In the genomic region with DNA sequence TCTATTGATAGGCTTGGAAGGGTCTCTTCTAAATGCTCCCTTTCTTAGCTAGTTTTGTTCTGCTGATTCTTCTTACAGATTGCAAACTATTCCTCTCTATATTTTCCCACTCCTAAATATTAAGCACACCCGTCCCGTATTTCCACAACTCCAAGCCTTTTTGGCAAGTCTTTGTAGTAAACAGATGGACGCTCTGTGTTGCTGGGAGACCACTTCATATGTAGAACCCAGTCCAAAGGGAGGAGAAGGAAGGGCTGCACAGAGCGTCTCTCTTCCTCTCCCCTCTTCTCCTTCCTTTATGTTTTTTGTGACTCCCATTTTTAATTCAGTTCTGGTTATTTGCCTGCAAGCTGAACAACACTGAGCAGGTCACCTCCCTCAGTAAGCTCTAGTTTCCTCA, we compare ENCODE assay signal across 20 mouse cellular contexts. TPM values are rescaled to one million over a fixed set of nuclear protein-coding genes. Genes with fewer than 3 reads are reported as not detected.
DNase-seq lines count a peak whose midpoint lies in the region; ATAC-seq lines count a peak whose summit lies in the region.
"Had no signal": no experiment of that assay in that cellular context is flagged by ENCODE, and none has a peak within 500 bp of the region (broad histone marks: within the 10 kb centered on the region; RNA-seq: fewer than 3 reads in every experiment).

No protein-coding gene starts in this region.

- no peaks in the 10 kb centered on the region for H3K9me3 ChIP-seq in forebrain, embryonic 16.5 days (ENCODE audit: control insufficient read depth, low read length)
- no peaks in the 10 kb centered on the region for H3K9me3 ChIP-seq in forebrain, embryonic 10.5 days
- H3K9me3 ChIP-seq in midbrain, embryonic 14.5 days (ENCODE audit: control insufficient read depth, low read length): no peaks in the 10 kb centered on the region
- H3K9me3 ChIP-seq in midbrain, embryonic 10.5 days (replicated peaks): no peaks in the 10 kb centered on the region
- no peaks in the 10 kb centered on the region for H3K9me3 ChIP-seq in embryonic facial prominence, embryonic 10.5 days
- H3K9me3 ChIP-seq: kidney, embryonic 15.5 days had no signal

- H3K4me3 ChIP-seq in forebrain, embryonic 16.5 days (replicated peaks; ENCODE audit: low read length): no peak overlapping the region
- H3K4me3 ChIP-seq in forebrain, embryonic 10.5 days: no peak overlapping the region
- no peak overlapping the region for H3K4me3 ChIP-seq in midbrain, embryonic 14.5 days (replicated peaks; ENCODE audit: low read depth, low read length)
- no peak overlapping the region for H3K4me3 ChIP-seq in midbrain, embryonic 10.5 days
- no peak overlapping the region for H3K4me3 ChIP-seq in embryonic facial prominence, embryonic 10.5 days
- H3K4me3 ChIP-seq: erythroblast, embryonic 14.5 days; left cerebral cortex, adult 2 months; megakaryocyte, embryonic 14.5 days had no signal

- ATAC-seq in forebrain, embryonic 16.5 days: peak; percentile 29; the same call in 1 of the 2 replicates
- ATAC-seq in midbrain, embryonic 14.5 days (ENCODE audit: low FRiP score, low TSS enrichment): no peak
- ATAC-seq: intestine, embryonic 16.5 days had no signal

- H3K27ac ChIP-seq in forebrain, embryonic 16.5 days (ENCODE audit: low read length): no peak overlapping the region
- H3K27ac ChIP-seq in forebrain, embryonic 10.5 days: no peak overlapping the region
- no peak overlapping the region for H3K27ac ChIP-seq in midbrain, embryonic 14.5 days (replicated peaks; ENCODE audit: low read depth, low read length)
- H3K27ac ChIP-seq in midbrain, embryonic 10.5 days (replicated peaks): no peak overlapping the region
- no peak overlapping the region for H3K27ac ChIP-seq in embryonic facial prominence, embryonic 10.5 days (replicated peaks)
- H3K27ac ChIP-seq: hindbrain, embryonic 14.5 days; kidney, embryonic 15.5 days; left cerebral cortex, adult 2 months had no signal

- H3K4me2 ChIP-seq in forebrain, embryonic 16.5 days (ENCODE audit: low read length): no peak overlapping the region
- H3K4me2 ChIP-seq in midbrain, embryonic 14.5 days (ENCODE audit: low read length): no peak overlapping the region

- H3K9ac ChIP-seq in forebrain, embryonic 16.5 days (replicated peaks; ENCODE audit: low read depth, low read length): no peak overlapping the region
- no peak overlapping the region for H3K9ac ChIP-seq in midbrain, embryonic 14.5 days (replicated peaks; ENCODE audit: low read length)
- H3K9ac ChIP-seq: hindbrain, embryonic 14.5 days; kidney, embryonic 15.5 days had no signal

- no peaks in the 10 kb centered on the region; the same call in 1 of the 2 replicates for H3K4me1 ChIP-seq in forebrain, embryonic 16.5 days (replicated peaks; ENCODE audit: control insufficient read depth, insufficient read depth, low read length)
- H3K4me1 ChIP-seq in forebrain, embryonic 10.5 days: peaks cover 15% of the 10 kb centered on the region
- no peaks in the 10 kb centered on the region for H3K4me1 ChIP-seq in midbrain, embryonic 14.5 days (ENCODE audit: control insufficient read depth, insufficient read depth, low read length)
- H3K4me1 ChIP-seq in midbrain, embryonic 10.5 days: peaks cover 15% of the 10 kb centered on the region
- peaks cover 13% of the 10 kb centered on the region for H3K4me1 ChIP-seq in embryonic facial prominence, embryonic 10.5 days
- H3K4me1 ChIP-seq: megakaryocyte, embryonic 14.5 days had no signal

- no peaks in the 10 kb centered on the region for H3K27me3 ChIP-seq in forebrain, embryonic 16.5 days (replicated peaks; ENCODE audit: control insufficient read depth, insufficient read depth, low read length)
- peaks cover 20% of the 10 kb centered on the region for H3K27me3 ChIP-seq in forebrain, embryonic 10.5 days (ENCODE audit: poor library complexity, severe bottlenecking)
- peaks cover 4% of the 10 kb centered on the region; the same call in 1 of the 2 replicates for H3K27me3 ChIP-seq in midbrain, embryonic 14.5 days (ENCODE audit: control insufficient read depth, insufficient read depth, low read length)
- H3K27me3 ChIP-seq in midbrain, embryonic 10.5 days (ENCODE audit: low read depth, poor library complexity, severe bottlenecking): peaks cover 31% of the 10 kb centered on the region
- peaks cover 21% of the 10 kb centered on the region for H3K27me3 ChIP-seq in embryonic facial prominence, embryonic 10.5 days (replicated peaks; ENCODE audit: low read depth, poor library complexity, severe bottlenecking)
- H3K27me3 ChIP-seq: CH12.LX; megakaryocyte, embryonic 14.5 days had no signal

- no peaks in the 10 kb centered on the region for H3K36me3 ChIP-seq in forebrain, embryonic 16.5 days (ENCODE audit: control insufficient read depth, insufficient read depth)
- no peaks in the 10 kb centered on the region for H3K36me3 ChIP-seq in forebrain, embryonic 10.5 days (replicated peaks)
- no peaks in the 10 kb centered on the region for H3K36me3 ChIP-seq in midbrain, embryonic 14.5 days (ENCODE audit: control insufficient read depth, insufficient read depth, low read length)
- H3K36me3 ChIP-seq in midbrain, embryonic 10.5 days: no peaks in the 10 kb centered on the region
- no peaks in the 10 kb centered on the region for H3K36me3 ChIP-seq in embryonic facial prominence, embryonic 10.5 days (replicated peaks)
- H3K36me3 ChIP-seq: kidney, embryonic 15.5 days had no signal

- 42% methylated on average over 4 of the region's 4 CpGs for WGBS in forebrain, embryonic 16.5 days
- WGBS in forebrain, embryonic 10.5 days: 92% methylated on average over 4 of the region's 4 CpGs
- 63% methylated on average over 4 of the region's 4 CpGs for WGBS in midbrain, embryonic 14.5 days
- WGBS in midbrain, embryonic 10.5 days: 79% methylated on average over 4 of the region's 4 CpGs
- WGBS in embryonic facial prominence, embryonic 10.5 days: 83% methylated on average over 4 of the region's 4 CpGs

- no peak for DNase-seq in forebrain, embryonic 10.5 days (ENCODE audit: extremely low spot score, low spot score)
- DNase-seq in midbrain, embryonic 14.5 days: peak; percentile 14
- no peak for DNase-seq in midbrain, embryonic 10.5 days (ENCODE audit: low spot score)
- DNase-seq in cerebellum, adult 8-10 months: peak; percentile 18
- DNase-seq in embryonic facial prominence, embryonic 10.5 days (ENCODE audit: low spot score): no peak
- no peak for DNase-seq in adrenal gland, postnatal 14 days
- DNase-seq: gastrocnemius, postnatal 14 days; heart, adult 18-20 months; heart, postnatal 36 days; lung, adult 18-20 months; thymus, adult 2 months had no signal

RNA-seq across cellular contexts. Expression of gene Synpr, which starts 1.4 kb away (rescaled TPM):
- 29.0 and 31.9 TPM in 2 replicates for polyA plus RNA-seq in forebrain, embryonic 16.5 days (2015; fragmentation: Nextera tagmentation; extraction: Ambion mirVana)
- 1.4 and 2.5 TPM in 2 replicates for polyA plus RNA-seq in forebrain, embryonic 10.5 days (2016; fragmentation: Nextera tagmentation; extraction: Ambion mirVana)
- 35.1 and 35.2 TPM in 2 replicates for polyA plus RNA-seq in midbrain, embryonic 14.5 days (2014; fragmentation: Nextera tagmentation; extraction: Ambion mirVana)
- 2.6 and 4.4 TPM in 2 replicates for polyA plus RNA-seq in midbrain, embryonic 10.5 days (2016; fragmentation: Nextera tagmentation; extraction: Ambion mirVana)
- polyA plus RNA-seq in embryonic facial prominence, embryonic 10.5 days (2016; fragmentation: Nextera tagmentation; extraction: Ambion mirVana): 3.7 TPM in 2 replicates
- 7.6 and 8.9 TPM in 2 replicates for total RNA-seq in adrenal gland, postnatal 14 days (2021)
- total RNA-seq: CH12.LX, MEL had no signal
- polyA plus RNA-seq: erythroblast, embryonic 14.5 days had no signal

Comparison
In these comparisons a context has a peak if more than half of its experiments do, and no peak if none do; other contexts are left out.
1. DNase-seq: peak in midbrain, embryonic 14.5 days (single experiment) and cerebellum, adult 8-10 months (single experiment); none in forebrain, embryonic 10.5 days (single experiment), midbrain, embryonic 10.5 days (single experiment), embryonic facial prominence, embryonic 10.5 days (single experiment) and adrenal gland, postnatal 14 days (single experiment).